Mouse (Mus musculus) kidney, embryonic 14.5 days (tissue): ENCODE measurements around the gene Lig3. TPM values are rescaled to one million over a fixed set of nuclear protein-coding genes. Genes with fewer than 3 reads are reported as not detected.
"Not testable (repeated sequence)": the region's sequence is repeated elsewhere in the genome, so short reads cannot be mapped to it uniquely, and the experiment has no call there.

Source experiments
- ATAC-seq: fragments of 200-750 bp; cut with Nextera tagmentation; 2 replicates; pipeline ENCODE4 v1.8.0; 2017; ENCODE audit warnings: moderate number of reproducible peaks, mild to moderate bottlenecking, moderate TSS enrichment, moderate library complexity; ENCODE audit not compliant: low FRiP score, low TSS enrichment
- H3K27ac ChIP-seq: fragments of 300-500 bp; sonication (generic); 2 replicates; pipeline ENCODE4 v1.5.1; 2014; ENCODE audit warnings: low read depth, mild to moderate bottlenecking, low read length, moderate library complexity, mixed read lengths
- H3K27me3 ChIP-seq: fragments of 300-500 bp; sonication (generic); 2 replicates; pipeline ENCODE4 v1.6.1; 2014; ENCODE audit warnings: mild to moderate bottlenecking, low read length; ENCODE audit not compliant: control insufficient read depth, insufficient read depth
- H3K36me3 ChIP-seq: fragments of 300-500 bp; sonication (generic); 2 replicates; pipeline ENCODE4 v1.6.1; 2014; ENCODE audit warnings: low read length, mixed read lengths; ENCODE audit not compliant: control insufficient read depth, insufficient read depth
- H3K4me1 ChIP-seq: fragments of 300-500 bp; sonication (generic); 2 replicates; pipeline ENCODE4 v1.6.1; 2014; ENCODE audit warnings: low read length, mixed read lengths; ENCODE audit not compliant: control insufficient read depth, insufficient read depth
- H3K4me2 ChIP-seq: fragments of 300-500 bp; sonication (generic); replicated peaks from 2 replicates; pipeline ENCODE4 v1.6.1; 2014; ENCODE audit warnings: low read depth, mild to moderate bottlenecking, low read length
- H3K4me3 ChIP-seq: fragments of 300-500 bp; sonication (generic); 2 replicates; pipeline ENCODE4 v1.5.1; 2014; ENCODE audit warnings: mild to moderate bottlenecking, low read length
- H3K9ac ChIP-seq: fragments of 300-500 bp; sonication (generic); 2 replicates; pipeline ENCODE4 v1.6.1; 2014; ENCODE audit warnings: low read depth, mild to moderate bottlenecking, low read length, moderate library complexity
- H3K9me3 ChIP-seq: fragments of 300-500 bp; sonication (generic); 2 replicates; pipeline ENCODE4 v1.6.1; 2016; ENCODE audit warnings: low read length; ENCODE audit not compliant: control insufficient read depth
- WGBS: fragments of 180-500 bp; shearing (Covaris S2); extraction: QIAGEN DNeasy Blood & Tissue Kit; methylation state at CpG from one replicate; pipeline ENCODE4 v1.1.7; 2014; 5-methylcytosine and 5-hydroxymethylcytosine counted together
- polyA plus RNA-seq: library from polyadenylated mRNA; unstranded; fragments of >200 nt; fragmentation: Nextera tagmentation; extraction: Ambion mirVana; gene quantifications from 2 replicates; pipeline ENCODE4 v1.2.1, GENCODE M21; 2014

Gene Lig3
- polyA plus RNA-seq, 1 experiment from 2014 or later = 40.4 TPM

DNA sequence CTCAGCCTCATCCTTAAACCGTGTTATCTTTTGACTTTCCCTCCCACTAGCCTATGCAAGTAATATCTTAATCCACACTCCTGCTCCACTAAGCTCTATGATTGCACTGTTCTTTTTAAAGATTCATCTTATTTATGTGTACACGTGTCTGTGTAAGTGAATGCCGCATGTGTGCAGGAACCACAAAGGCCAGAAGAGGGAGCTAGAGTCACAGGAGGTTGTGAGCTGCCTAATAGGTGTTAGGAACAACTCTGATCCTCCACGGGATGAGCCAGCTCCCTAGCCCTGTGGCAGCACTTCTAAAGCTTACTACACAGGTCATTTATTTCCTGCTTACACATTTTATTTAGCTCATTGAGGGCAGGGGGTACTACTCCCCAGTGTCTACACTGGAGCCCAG lies 38.4 kb downstream of the Lig3 start:
- H3K27ac ChIP-seq = no peak overlapping the region
- 48% methylated on average over 4 of the region's 4 CpGs for WGBS
- no peak overlapping the region for H3K9ac ChIP-seq
- H3K27me3 ChIP-seq = no peaks in the 10 kb centered on the region
- no peak overlapping the region for H3K4me3 ChIP-seq
- H3K9me3 ChIP-seq = no peaks in the 10 kb centered on the region
- no peaks in the 10 kb centered on the region for H3K36me3 ChIP-seq
- no peak for ATAC-seq
- 0 out of 2 replicates have a peak, but pooled peaks cover 9% of the 10 kb centered on the region for H3K4me1 ChIP-seq
- no peak overlapping the region for H3K4me2 ChIP-seq

DNA sequence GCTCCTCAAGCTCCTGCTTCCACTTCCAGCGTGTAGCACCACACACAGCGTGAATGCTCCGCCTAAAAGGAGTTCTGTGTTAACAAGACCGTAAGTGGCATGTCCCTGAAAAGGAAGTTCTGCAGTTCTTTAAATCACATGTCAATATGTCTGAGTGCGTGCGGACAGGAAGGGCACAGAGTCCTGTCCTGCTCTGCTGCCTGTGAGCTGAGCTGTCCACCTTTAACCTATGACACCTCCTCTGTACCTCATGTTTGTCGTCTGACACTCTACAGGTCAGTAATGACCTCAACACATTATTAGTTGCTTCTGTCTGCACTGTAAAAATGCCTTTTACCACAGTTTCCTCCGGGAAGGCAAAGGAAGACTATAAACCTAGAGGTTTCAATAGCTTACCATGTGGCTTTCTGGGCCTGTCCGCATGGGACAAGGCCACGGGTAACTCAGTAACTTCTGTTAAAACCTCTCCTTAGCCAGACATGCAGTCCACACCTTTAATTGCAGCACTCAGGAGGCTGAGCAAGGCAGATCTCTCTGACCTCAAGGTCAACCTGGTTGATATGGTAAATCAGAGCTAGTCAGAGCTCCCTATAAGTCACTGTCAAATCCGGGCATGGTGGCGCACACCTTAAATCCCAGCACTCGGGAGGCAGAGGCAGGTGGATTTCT lies 40.0 kb downstream of the Lig3 start:
- Histone ChIP-seq H3K4me3 (no peak overlapping the region), H3K27ac (no peak overlapping the region), H3K36me3 (no peaks in the 10 kb centered on the region), H3K9me3 (no peaks in the 10 kb centered on the region), H3K4me2 (no peak overlapping the region), H3K4me1 (0 out of 2 replicates have a peak, but pooled peaks cover 9% of the 10 kb centered on the region), H3K27me3 (no peaks in the 10 kb centered on the region), H3K9ac (no peak overlapping the region)
- ATAC-seq = no peak
- 59% methylated on average over 13 of the region's 13 CpGs for WGBS

DNA sequence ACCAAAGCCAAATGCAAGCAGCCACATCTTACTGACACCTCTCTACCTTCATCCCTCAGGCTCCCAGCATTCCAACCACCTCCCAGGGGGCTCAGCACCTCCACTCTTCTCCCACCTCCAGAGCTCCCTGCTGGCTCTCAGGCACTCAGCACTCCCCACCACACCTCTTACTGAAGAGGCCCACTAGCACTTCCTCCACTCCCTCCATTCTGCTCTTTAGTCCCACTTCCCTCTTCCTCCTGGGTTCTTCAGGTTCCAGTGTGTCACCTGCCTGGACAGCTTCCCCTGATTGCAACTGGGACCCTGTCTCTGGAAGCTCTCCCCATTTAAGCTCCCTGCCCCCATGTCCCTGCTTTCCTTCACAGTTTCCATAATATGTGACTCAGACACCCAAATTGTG lies 45.9 kb downstream of the Lig3 start:
- Histone ChIP-seq H3K27ac (no peak overlapping the region), H3K4me3 (no peak overlapping the region), H3K4me1 (peaks cover 7% of the 10 kb centered on the region; the same call in 1 of the 2 replicates), H3K4me2 (no peak overlapping the region), H3K9ac (no peak overlapping the region), H3K9me3 (no peaks in the 10 kb centered on the region), H3K27me3 (no peaks in the 10 kb centered on the region), H3K36me3 (no peaks in the 10 kb centered on the region)
- ATAC-seq = no peak

DNA sequence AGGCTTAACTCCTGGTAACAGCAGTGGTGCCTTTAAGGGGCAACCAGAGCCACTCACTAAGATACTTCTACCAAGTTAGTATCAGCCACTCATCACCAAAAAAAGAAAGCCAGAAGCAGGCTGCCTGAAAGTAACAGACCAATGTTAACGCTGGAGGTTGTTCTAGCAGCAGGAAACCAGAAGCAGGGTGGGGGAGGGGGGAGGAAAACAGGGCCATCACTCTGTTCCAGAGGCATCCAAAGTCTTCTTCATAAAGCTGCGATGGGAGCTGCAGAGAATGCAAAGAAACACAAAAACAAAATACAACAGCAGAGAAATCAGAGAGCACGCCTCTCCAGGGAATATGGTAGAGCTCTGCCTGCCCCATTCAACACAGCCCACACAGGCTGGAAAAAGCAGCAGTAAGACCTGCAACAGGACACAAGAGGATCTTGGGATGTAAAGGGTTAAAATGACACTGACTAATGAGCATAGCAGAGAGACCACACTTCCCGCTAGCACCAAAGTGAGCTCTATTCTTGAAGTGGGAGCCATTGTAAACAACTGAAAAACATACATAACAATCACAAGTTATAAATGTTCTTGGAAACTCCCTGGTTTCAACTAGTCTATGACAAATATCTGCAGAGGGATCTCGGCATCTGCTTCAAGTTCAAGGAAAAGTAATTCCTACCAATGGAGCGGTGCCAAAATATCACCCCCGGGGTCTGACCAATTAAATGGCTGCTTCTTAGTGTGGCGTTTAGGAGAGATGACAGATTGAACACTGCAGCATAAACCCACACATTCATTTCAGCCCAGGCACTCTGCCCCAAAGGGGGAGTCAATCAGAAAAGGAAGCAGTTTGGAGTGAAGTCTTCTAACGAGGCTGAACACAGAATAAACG lies 50.3 kb downstream of the Lig3 start:
- Histone ChIP-seq H3K4me1 (peaks cover 11% of the 10 kb centered on the region; the same call in 1 of the 2 replicates), H3K36me3 (no peaks in the 10 kb centered on the region), H3K9ac (no peak overlapping the region), H3K27ac (0 out of 2 replicates have a peak overlapping the region, but pooled peaks have one; percentile 1), H3K9me3 (no peaks in the 10 kb centered on the region), H3K27me3 (no peaks in the 10 kb centered on the region), H3K4me2 (peak overlapping the region; percentile 24), H3K4me3 (no peak overlapping the region)
- no peak for ATAC-seq
- 25% methylated on average over 10 of the region's 10 CpGs for WGBS

DNA sequence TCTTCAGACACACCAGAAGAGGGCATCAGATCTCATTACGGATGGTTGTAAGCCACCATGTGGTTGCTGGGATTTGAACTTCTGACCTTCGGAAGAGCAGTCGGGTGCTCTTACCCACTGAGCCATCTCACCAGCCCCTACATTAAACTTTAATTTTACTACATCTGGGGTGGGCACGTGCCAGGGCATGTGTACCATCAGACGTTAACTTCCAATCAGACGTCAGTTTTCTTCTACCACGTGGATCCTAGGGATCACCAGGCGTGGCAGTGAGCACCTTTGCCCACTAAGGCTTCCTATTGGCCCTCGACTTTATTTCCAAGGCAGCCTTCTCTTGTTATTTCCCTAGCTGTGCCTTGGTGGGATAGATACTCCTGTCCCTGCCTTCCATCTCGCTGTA lies 51.5 kb downstream of the Lig3 start:
- H3K36me3 ChIP-seq, H3K4me2 ChIP-seq, H3K9me3 ChIP-seq, ATAC-seq, H3K27me3 ChIP-seq, H3K27ac ChIP-seq, H3K9ac ChIP-seq, H3K4me3 ChIP-seq: not testable (repeated sequence)
- peaks cover 14% of the 10 kb centered on the region; the same call in 1 of the 2 replicates for H3K4me1 ChIP-seq
- WGBS = 84% methylated on average over 10 of the region's 10 CpGs

DNA sequence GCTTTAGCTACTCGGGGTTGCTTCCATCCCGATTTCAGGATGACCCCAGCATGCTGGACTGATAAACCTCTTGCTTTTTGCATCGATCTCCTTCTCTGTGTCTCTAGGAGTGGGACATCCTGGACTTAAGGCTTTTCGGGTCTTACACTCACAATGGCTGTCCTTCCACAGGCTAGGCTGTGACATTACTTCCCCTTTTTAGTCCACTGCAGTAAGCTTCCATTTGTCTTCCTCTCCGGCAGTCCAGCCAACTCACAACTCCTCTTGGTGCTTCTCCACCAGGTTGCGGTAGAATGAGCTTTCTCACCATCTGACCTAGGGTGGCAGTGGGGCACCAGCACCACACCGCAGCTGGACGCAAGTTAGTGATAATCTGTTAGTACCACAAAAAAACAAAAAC lies 53.0 kb downstream of the Lig3 start:
- peaks cover 20% of the 10 kb centered on the region for H3K4me1 ChIP-seq
- H3K27ac ChIP-seq = no peak overlapping the region
- no peak overlapping the region for H3K4me2 ChIP-seq
- H3K36me3 ChIP-seq = no peaks in the 10 kb centered on the region
- no peaks in the 10 kb centered on the region for H3K27me3 ChIP-seq
- no peak overlapping the region for H3K4me3 ChIP-seq
- ATAC-seq = no peak
- WGBS = 83% methylated on average over 8 of the region's 8 CpGs
- no peaks in the 10 kb centered on the region for H3K9me3 ChIP-seq
- no peak overlapping the region for H3K9ac ChIP-seq

DNA sequence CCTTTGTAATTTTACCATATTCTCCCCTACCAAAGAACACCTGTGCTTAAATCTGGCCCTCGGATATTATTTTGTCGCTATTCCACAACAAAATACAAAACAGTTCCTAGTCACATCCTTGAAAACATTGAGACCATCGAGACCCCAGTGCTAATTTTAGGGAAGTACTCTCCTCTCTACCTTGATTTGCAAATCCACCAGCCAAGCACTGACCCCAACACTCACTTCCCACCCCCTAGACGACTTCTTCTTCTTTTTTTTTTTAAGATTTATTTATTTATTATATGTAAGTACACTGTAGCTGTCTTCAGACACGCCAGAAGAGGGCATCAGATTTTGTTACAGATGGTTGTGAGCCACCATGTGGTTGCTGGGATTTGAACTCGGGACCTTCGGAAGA lies 53.5 kb downstream of the Lig3 start:
- H3K9ac ChIP-seq, H3K27me3 ChIP-seq, H3K9me3 ChIP-seq, H3K27ac ChIP-seq, H3K4me2 ChIP-seq, H3K36me3 ChIP-seq, H3K4me3 ChIP-seq, ATAC-seq: not testable (repeated sequence)
- 87% methylated on average over 7 of the region's 7 CpGs for WGBS
- H3K4me1 ChIP-seq = peaks cover 20% of the 10 kb centered on the region

DNA sequence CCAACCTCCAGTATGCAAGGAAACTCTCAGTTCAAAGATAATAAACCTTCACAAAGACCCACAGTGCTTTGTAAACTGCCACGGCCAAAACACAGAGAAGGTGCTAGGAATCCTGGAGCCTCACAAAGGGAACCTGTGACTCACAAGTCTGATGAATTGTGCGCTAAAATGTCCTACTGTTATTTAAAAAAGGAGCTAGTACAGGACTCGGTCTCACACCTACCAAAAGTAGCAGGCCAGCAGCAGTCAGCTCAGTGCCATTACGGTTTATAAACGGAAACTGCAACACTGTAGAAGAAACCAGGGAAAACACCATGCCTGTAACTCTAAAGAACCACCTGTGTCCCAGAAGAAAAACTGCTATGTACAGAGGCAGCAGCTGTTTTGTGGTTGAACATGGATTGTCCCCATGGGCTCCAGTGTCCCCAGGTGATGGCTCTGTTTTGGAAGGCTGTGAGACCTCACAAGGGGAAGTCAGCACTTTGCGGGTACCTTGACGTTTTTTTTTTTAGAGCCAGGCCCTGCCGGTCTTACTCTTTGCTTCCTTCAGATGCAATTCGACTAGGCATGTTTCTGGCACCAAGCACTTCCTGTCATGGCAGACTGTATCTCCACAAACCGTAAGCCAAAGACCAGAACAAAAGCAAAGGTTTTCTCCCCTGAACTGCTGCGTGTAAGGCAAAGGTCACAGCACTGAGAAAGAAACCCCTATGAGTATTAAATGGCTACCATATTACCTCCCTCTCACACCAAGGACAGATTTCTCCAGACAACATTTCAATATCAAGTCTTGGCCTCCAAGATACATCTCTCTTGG lies 54.9 kb downstream of the Lig3 start:
- Histone ChIP-seq H3K36me3 (no peaks in the 10 kb centered on the region), H3K4me3 (no peak overlapping the region), H3K27me3 (no peaks in the 10 kb centered on the region), H3K4me1 (peaks cover 20% of the 10 kb centered on the region), H3K4me2 (no peak overlapping the region), H3K9me3 (no peaks in the 10 kb centered on the region), H3K9ac (no peak overlapping the region), H3K27ac (0 out of 2 replicates have a peak overlapping the region, but pooled peaks have one; percentile 37)
- no peak for ATAC-seq
- WGBS = 63% methylated on average over 11 of the region's 11 CpGs
